Mouse (Mus musculus) inflammation-experienced regulatory T-cells (primary cell): ENCODE data around the gene Kctd17. TPM values are rescaled to one million over a fixed set of nuclear protein-coding genes. Genes with fewer than 3 reads are reported as not detected.

Experiments used
- polyA plus RNA-seq, 2 experiments: library from polyadenylated mRNA; unstranded; fragments of 100-300 nt; shearing (Covaris generic); gene quantifications; one replicate each; pipeline ENCODE4 v1.2.1; 2017

Kctd17 gene
- polyA plus RNA-seq: 10 to 100 TPM; 12.6 to 37.3 TPM

DNA sequence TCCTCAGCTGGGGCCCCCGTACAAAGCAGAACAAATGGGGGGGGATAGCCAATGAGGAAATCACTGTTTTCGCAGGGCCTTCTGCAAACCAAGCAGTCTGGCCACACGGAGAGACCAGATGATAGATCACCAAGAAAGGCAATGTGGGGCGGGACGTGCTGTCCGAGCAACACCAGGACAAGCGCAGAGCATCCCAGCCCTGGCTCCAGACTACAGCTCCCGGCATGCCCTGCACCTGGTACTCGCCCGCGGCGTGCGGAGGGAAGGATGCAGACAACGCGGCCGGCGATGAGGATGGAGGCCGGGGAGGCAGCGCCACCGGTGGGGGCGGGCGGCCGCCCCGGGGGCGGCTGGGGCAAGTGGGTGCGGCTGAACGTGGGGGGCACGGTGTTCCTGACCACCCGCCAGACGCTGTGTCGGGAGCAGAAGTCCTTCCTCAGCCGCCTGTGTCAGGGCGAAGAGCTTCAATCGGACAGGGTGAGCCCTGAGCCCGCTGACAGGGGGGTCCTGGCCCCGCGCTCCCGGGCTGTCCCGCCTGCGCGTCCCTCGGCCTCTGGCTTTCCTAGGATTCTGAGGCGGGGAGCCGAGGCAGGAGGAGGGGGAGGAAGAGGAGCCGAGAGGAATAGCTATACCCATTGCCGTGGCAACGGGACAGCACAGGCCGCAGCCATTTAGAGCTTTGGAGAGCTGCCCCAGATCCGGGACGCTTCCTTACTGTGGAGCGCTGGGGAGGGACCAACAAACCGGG is at the start of gene Kctd17:
Kctd17 (plus strand) TSS at position 174 of the 748 bp plus-strand sequence.

DNA sequence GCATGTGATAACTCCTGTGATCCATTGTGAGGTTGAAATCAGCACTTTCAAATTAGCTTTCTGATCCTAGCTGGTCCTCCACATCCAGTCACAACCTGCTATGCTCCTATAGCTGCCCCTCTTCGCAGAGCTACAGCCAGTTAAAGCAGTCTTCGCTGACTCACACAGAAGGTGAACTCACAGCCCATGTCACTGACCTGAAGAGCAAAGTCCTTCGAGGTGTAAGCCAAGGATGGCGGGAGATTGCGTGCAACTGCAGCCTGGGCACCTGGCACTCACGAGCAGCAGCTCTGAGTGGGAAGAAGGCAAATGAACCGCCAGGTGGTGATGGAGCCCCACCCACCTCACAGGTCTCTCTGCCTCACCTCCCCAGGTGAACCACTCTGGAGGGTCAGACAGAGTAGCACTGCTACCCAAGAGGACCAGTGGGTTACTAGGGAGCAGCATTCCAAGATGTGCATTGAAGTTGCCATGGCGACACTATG is 32.8 kb upstream of the Kctd17 start, which contains the start of gene Tex33:
Tex33 (minus strand) TSS at position 435 of the 485 bp plus-strand sequence.

DNA sequence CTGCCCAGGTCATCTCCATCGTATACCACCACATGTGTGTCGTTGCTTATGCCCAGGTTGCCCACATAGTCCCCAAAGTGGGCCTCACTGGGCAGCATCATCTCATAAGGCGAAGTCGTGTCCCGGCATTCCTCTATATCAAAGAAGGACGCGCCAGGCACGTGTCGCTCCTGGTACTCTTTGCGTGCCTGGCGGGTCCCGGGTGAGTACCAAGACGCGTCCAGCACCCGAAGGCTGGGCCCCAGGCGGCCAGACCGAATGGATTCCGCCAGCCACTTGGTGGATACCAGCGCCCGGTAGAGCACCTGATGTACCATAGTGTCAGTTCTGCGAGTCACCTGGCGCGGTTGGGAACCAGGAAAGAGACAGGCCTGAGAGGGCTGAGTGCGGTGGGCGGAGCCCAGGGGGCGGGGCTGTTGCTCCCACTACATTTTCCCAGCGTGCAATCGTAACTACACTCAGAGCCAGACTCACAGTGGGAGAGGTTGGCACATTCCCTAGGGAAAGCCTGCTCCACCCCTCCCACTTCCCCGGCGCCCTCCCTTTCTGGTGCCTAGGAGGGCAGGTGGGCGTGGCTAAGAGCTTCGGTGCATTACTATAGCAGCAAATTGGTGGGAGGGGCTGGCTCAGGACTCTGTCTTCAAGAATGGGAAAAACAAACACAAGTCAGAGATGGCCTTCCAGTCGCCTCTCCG is 22.7 kb upstream of the Kctd17 start, which contains the start of gene Tst:
Tst (minus strand) TSS at position 391 of the 695 bp plus-strand sequence.

DNA sequence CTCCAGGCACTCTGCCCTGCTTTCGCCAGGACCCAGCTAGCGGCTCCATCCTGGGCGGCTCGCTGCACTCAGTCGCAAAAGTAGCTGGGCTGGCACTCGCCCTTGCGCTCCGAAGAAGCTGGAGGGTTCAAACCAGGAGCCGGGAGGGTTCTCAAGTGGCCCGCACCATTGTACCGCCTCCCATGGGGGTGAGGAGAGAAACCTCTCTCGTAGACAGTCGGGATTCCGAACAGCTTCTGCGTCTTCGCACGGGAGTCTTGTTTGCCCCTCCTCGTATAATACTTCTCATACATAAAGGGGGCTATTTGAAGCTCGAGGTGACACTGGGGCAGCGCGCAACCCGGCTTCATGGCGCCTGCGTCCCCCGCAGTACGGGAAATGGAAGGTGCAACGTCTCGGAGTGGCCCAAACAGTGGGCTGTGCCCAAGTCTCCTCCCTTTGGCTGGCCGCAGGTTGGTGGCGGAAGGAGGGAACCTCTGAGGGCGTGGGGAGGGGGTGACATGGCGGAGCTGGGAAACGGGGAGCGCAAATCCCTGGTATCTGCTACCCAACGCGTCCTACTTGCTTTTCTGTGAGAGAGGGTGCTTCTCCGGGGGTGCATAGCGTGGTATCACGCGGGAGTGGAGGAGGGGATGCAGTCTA is 21.9 kb upstream of the Kctd17 start, which contains the start of gene Mpst:
Mpst (plus strand) TSS at position 124 of the 642 bp plus-strand sequence.

DNA sequence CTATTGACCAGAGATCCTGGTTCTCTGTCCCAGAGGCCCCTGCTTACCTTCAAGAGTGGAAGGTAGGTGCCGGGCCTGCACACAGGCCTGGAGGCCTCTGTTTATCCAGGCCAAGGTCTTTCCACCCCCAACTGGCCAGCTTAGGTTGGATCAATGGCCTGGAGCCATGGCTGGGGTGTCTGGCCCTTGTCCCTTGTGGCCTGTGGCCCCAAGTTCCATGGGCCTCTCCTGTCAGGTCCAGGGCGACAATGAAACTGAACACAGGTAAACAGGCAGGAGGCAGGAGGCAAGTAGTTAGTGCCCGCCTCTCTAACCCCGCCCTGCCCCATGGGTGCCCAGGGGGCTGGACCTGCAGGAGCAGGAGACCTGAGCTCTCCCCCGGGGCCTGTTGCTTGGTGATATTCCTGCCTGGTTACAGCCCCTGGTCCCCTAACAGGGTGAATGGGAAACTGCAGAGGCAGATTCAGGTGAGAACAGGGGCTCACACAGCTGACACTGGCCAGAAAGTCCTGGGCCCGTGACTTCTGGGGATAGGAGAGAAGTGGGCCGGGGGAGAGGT is 40.1 kb downstream of the Kctd17 start, which contains the start of gene Tmprss6:
Tmprss6 (minus strand) TSS at position 256 of the 559 bp plus-strand sequence.

Other genes starting within 250 kb of the Kctd17 start
- gene Pvalb, start 222.2 kb upstream of the Kctd17 start, polyA plus RNA-seq: not detected
- gene Ncf4, start 183.8 kb upstream of the Kctd17 start, polyA plus RNA-seq: 100 to 1,000 TPM; 223 to 226 TPM
- under 1 TPM in 1 of 2 experiments, not detected in 1; 0.10 TPM for gene Csf2rb2, start 122.8 kb upstream of the Kctd17 start, polyA plus RNA-seq
- 1 to 10 TPM in 1 of 2 experiments, under 1 TPM in 1; 0.95 to 3.7 TPM for gene Csf2rb, start 102.8 kb upstream of the Kctd17 start, polyA plus RNA-seq
- gene Tex33, start 32.7 kb upstream of the Kctd17 start, polyA plus RNA-seq: not detected
- gene Tst, start 22.7 kb upstream of the Kctd17 start, polyA plus RNA-seq: under 1 TPM; 0.17 to 0.87 TPM
- 1 to 10 TPM; 1.5 to 8.3 TPM for gene Mpst, start 22.1 kb upstream of the Kctd17 start, polyA plus RNA-seq
- under 1 TPM in 1 of 2 experiments, not detected in 1; 0.45 TPM for gene Tmprss6, start 40.1 kb downstream of the Kctd17 start, polyA plus RNA-seq
- 1,000 to 10,000 TPM in 1 of 2 experiments, 100 to 1,000 TPM in 1; 363 to 1,113 TPM for gene Il2rb, start 66.7 kb downstream of the Kctd17 start, polyA plus RNA-seq
- 10 to 100 TPM in 1 of 2 experiments, under 1 TPM in 1; 0.47 to 10.7 TPM for gene C1qtnf6, start 102.9 kb downstream of the Kctd17 start, polyA plus RNA-seq
- not detected for gene Sstr3, start 116.1 kb downstream of the Kctd17 start, polyA plus RNA-seq
- gene Rac2, start 144.2 kb downstream of the Kctd17 start, polyA plus RNA-seq: 1,000 to 10,000 TPM; 2,622 to 2,716 TPM
- 100 to 1,000 TPM; 314 to 394 TPM for gene Cyth4, start 168.5 kb downstream of the Kctd17 start, polyA plus RNA-seq